Mouse (Mus musculus): Measurements from ENCODE around the gene Pde4a. TPM values are rescaled to one million over a fixed set of nuclear protein-coding genes. Genes with fewer than 3 reads are reported as not detected.

The Pde4a gene
- polyA plus RNA-seq, 1 experiment from 2014 or later: 6.7 TPM

GRCm38 (mm10) chr9:21183421-21183820 lies 17.9 kb downstream of the Pde4a start:
- DNase-seq (ENCODE audit: low spot score) (no peak), ATAC-seq (replicated peaks; ENCODE audit: low FRiP score, low TSS enrichment, low read depth) (no peak)
- H3K36me3 ChIP-seq (ENCODE audit: control insufficient read depth, insufficient read depth, low read length): no peaks in the 10 kb centered on the region
- peaks cover 5% of the 10 kb centered on the region; the same call in 1 of the 2 replicates for H3K27me3 ChIP-seq (replicated peaks; ENCODE audit: control insufficient read depth, insufficient read depth, low read length)
- no peaks in the 10 kb centered on the region; the same call in 1 of the 2 replicates for H3K4me1 ChIP-seq (replicated peaks; ENCODE audit: control insufficient read depth, insufficient read depth, low read length)
- H3K9ac ChIP-seq (ENCODE audit: low read length): no peak overlapping the region
- no peak overlapping the region for H3K27ac ChIP-seq (ENCODE audit: low read depth)
- no peaks in the 10 kb centered on the region for H3K9me3 ChIP-seq (ENCODE audit: control insufficient read depth, low read length)
- peak overlapping the region; percentile 49; the same call in 1 of the 2 replicates for H3K4me2 ChIP-seq (ENCODE audit: low read length)
- 80% methylated on average over 6 of the region's 6 CpGs for WGBS
- no peak overlapping the region for H3K4me3 ChIP-seq (ENCODE audit: low read depth, low read length)

- 8% methylated on average over 34 of the region's 34 CpGs for WGBS
- peak overlapping the region; percentile 27 for H3K4me3 ChIP-seq (ENCODE audit: low read depth, low read length)
- peak overlapping the region; percentile 49 for H3K4me2 ChIP-seq (ENCODE audit: low read length)
- no peaks in the 10 kb centered on the region for H3K9me3 ChIP-seq (ENCODE audit: control insufficient read depth, low read length)
- no peaks in the 10 kb centered on the region; the same call in 1 of the 2 replicates for H3K4me1 ChIP-seq (replicated peaks; ENCODE audit: control insufficient read depth, insufficient read depth, low read length)
- ATAC-seq (replicated peaks; ENCODE audit: low FRiP score, low TSS enrichment, low read depth) (no peak; the same call in 1 of the 2 replicates), DNase-seq (ENCODE audit: low spot score) (no peak)
- H3K36me3 ChIP-seq (ENCODE audit: control insufficient read depth, insufficient read depth, low read length): no peaks in the 10 kb centered on the region
- H3K27ac ChIP-seq (ENCODE audit: low read depth): no peak overlapping the region
- H3K27me3 ChIP-seq (replicated peaks; ENCODE audit: control insufficient read depth, insufficient read depth, low read length): peaks cover 5% of the 10 kb centered on the region; the same call in 1 of the 2 replicates
- H3K9ac ChIP-seq (ENCODE audit: low read length): 0 out of 2 replicates have a peak overlapping the region, but pooled peaks have one; percentile 20
These were observed 18.4 kb downstream of the Pde4a start for GRCm38 (mm10) chr9:21183905-21184413.

DNA sequence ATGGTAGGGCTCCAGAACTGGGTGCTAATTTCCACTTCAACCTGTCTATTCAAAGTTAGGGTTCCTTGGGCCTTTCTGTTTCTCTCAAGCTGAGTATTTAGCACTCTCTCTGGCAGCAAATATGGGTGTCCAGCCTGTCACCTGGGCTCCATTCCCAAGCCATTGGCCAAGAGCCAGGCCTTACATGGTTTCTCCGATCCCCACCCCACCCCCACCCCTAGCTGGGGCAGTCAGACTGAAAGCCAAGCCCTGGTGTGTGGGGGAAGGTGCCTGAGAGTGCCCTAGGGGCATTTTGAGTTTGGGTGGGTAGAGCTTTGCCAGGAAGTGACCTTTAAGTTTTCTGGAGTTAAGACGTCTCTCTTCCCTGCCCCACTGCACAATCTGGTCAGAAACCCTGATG lies 19.2 kb downstream of the Pde4a start:
- no peak for ATAC-seq (replicated peaks; ENCODE audit: low FRiP score, low TSS enrichment, low read depth)
- no peak overlapping the region for H3K4me2 ChIP-seq (ENCODE audit: low read length)
- 44% methylated on average over 2 of the region's 2 CpGs for WGBS
- DNase-seq (ENCODE audit: low spot score): no peak
- H3K36me3 ChIP-seq (ENCODE audit: control insufficient read depth, insufficient read depth, low read length): no peaks in the 10 kb centered on the region
- no peaks in the 10 kb centered on the region; the same call in 1 of the 2 replicates for H3K4me1 ChIP-seq (replicated peaks; ENCODE audit: control insufficient read depth, insufficient read depth, low read length)
- no peak overlapping the region for H3K9ac ChIP-seq (ENCODE audit: low read length)
- H3K9me3 ChIP-seq (ENCODE audit: control insufficient read depth, low read length): no peaks in the 10 kb centered on the region
- H3K4me3 ChIP-seq (ENCODE audit: low read depth, low read length): no peak overlapping the region
- H3K27me3 ChIP-seq (replicated peaks; ENCODE audit: control insufficient read depth, insufficient read depth, low read length): peaks cover 5% of the 10 kb centered on the region; the same call in 1 of the 2 replicates
- no peak overlapping the region for H3K27ac ChIP-seq (ENCODE audit: low read depth)

GRCm38 (mm10) chr9:21185436-21185835 lies 19.9 kb downstream of the Pde4a start:
- H3K36me3 ChIP-seq (ENCODE audit: control insufficient read depth, insufficient read depth, low read length): no peaks in the 10 kb centered on the region
- ATAC-seq (replicated peaks; ENCODE audit: low FRiP score, low TSS enrichment, low read depth): no peak
- no peak overlapping the region for H3K4me3 ChIP-seq (ENCODE audit: low read depth, low read length)
- peaks cover 5% of the 10 kb centered on the region; the same call in 1 of the 2 replicates for H3K27me3 ChIP-seq (replicated peaks; ENCODE audit: control insufficient read depth, insufficient read depth, low read length)
- no peaks in the 10 kb centered on the region for H3K9me3 ChIP-seq (ENCODE audit: control insufficient read depth, low read length)
- H3K9ac ChIP-seq (ENCODE audit: low read length): no peak overlapping the region
- DNase-seq (ENCODE audit: low spot score): no peak
- 82% methylated on average over 5 of the region's 5 CpGs for WGBS
- H3K4me2 ChIP-seq (ENCODE audit: low read length): no peak overlapping the region
- no peaks in the 10 kb centered on the region; the same call in 1 of the 2 replicates for H3K4me1 ChIP-seq (replicated peaks; ENCODE audit: control insufficient read depth, insufficient read depth, low read length)
- no peak overlapping the region for H3K27ac ChIP-seq (ENCODE audit: low read depth)

GRCm38 (mm10) chr9:21189905-21190304 lies 24.4 kb downstream of the Pde4a start:
- Histone ChIP-seq H3K27me3 (replicated peaks; ENCODE audit: control insufficient read depth, insufficient read depth, low read length) (no peaks in the 10 kb centered on the region), H3K9ac (ENCODE audit: low read length) (no peak overlapping the region), H3K27ac (ENCODE audit: low read depth) (no peak overlapping the region), H3K4me1 (replicated peaks; ENCODE audit: control insufficient read depth, insufficient read depth, low read length) (no peaks in the 10 kb centered on the region), H3K4me3 (ENCODE audit: low read depth, low read length) (no peak overlapping the region), H3K9me3 (ENCODE audit: control insufficient read depth, low read length) (no peaks in the 10 kb centered on the region), H3K36me3 (ENCODE audit: control insufficient read depth, insufficient read depth, low read length) (no peaks in the 10 kb centered on the region), H3K4me2 (ENCODE audit: low read length) (no peak overlapping the region)
- ATAC-seq (replicated peaks; ENCODE audit: low FRiP score, low TSS enrichment, low read depth) (no peak), DNase-seq (ENCODE audit: low spot score) (no peak)
- WGBS: 38% methylated on average over 7 of the region's 7 CpGs

DNA sequence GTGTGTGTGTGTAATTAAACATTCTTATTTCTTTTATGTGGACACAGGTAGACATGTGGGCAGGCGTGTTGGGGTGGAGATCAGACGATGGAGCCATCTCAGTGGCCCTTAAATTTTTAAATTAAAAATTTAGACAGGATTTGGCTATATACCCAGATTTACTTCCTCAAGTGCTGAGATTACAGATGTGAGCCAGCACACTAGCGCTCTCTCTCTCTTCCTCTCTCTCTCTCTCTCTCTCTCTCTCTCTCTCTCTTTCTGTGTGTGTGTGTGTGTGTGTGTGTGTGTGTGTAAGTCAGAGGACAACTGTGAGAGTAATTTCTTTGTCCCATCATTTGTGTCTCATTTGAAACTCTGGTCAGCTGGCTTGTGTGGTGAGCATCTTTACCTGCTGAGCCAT lies 25.2 kb downstream of the Pde4a start:
- Histone ChIP-seq H3K9me3 (ENCODE audit: control insufficient read depth, low read length) (no peaks in the 10 kb centered on the region), H3K4me2 (ENCODE audit: low read length) (no peak overlapping the region), H3K27ac (ENCODE audit: low read depth) (no peak overlapping the region), H3K36me3 (ENCODE audit: control insufficient read depth, insufficient read depth, low read length) (no peaks in the 10 kb centered on the region), H3K4me1 (replicated peaks; ENCODE audit: control insufficient read depth, insufficient read depth, low read length) (no peaks in the 10 kb centered on the region), H3K4me3 (ENCODE audit: low read depth, low read length) (no peak overlapping the region), H3K9ac (ENCODE audit: low read length) (no peak overlapping the region), H3K27me3 (replicated peaks; ENCODE audit: control insufficient read depth, insufficient read depth, low read length) (no peaks in the 10 kb centered on the region)
- ATAC-seq (replicated peaks; ENCODE audit: low FRiP score, low TSS enrichment, low read depth) (no peak), DNase-seq (ENCODE audit: low spot score) (no peak)
- 71% methylated on average over 3 of the region's 3 CpGs for WGBS

GRCm38 (mm10) chr9:21193786-21194185 lies 28.3 kb downstream of the Pde4a start:
- no peaks in the 10 kb centered on the region for H3K36me3 ChIP-seq (ENCODE audit: control insufficient read depth, insufficient read depth, low read length)
- H3K4me3 ChIP-seq (ENCODE audit: low read depth, low read length): no peak overlapping the region
- no peak overlapping the region for H3K27ac ChIP-seq (ENCODE audit: low read depth)
- ATAC-seq (replicated peaks; ENCODE audit: low FRiP score, low TSS enrichment, low read depth) (no peak), DNase-seq (ENCODE audit: low spot score) (no peak)
- no peaks in the 10 kb centered on the region; the same call in 1 of the 2 replicates for H3K4me1 ChIP-seq (replicated peaks; ENCODE audit: control insufficient read depth, insufficient read depth, low read length)
- H3K9me3 ChIP-seq (ENCODE audit: control insufficient read depth, low read length): no peaks in the 10 kb centered on the region
- no peaks in the 10 kb centered on the region for H3K27me3 ChIP-seq (replicated peaks; ENCODE audit: control insufficient read depth, insufficient read depth, low read length)
- H3K4me2 ChIP-seq (ENCODE audit: low read length): no peak overlapping the region
- H3K9ac ChIP-seq (ENCODE audit: low read length): no peak overlapping the region
- 87% methylated on average over 3 of the region's 3 CpGs for WGBS

DNA sequence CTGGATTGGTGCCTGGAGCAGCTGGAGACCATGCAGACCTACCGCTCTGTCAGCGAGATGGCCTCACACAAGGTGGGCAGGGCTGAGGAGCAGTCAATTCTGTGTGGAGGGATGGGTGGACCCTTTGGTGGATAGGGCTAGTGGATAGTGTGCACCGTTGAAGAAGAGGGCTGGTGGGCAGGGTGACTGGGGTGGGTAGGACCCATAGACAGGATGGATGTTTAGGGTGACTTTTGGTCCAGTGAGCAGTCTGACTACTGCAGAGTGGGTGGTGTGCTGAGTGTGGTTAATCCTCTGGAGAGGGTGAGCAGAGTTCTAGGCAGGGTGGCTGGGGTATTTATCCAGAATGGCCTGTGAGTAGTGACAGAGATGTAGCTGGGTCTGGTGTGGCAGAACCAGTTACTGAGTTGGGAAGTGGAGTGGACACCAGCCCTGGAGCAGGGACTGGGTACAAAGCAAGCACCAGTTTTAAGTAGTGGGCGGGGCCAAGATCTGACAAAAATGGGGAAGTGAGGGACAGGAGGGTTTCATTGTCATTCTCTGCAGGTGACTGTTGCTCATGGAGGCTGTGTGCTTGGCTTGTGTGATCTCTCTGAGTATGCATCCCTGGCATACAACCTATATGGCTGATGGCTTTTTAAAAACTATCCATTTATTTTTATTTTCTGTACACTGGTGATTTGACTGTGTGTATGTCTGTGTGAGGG lies 29.4 kb downstream of the Pde4a start:
- H3K4me2 ChIP-seq (ENCODE audit: low read length): no peak overlapping the region
- no peaks in the 10 kb centered on the region for H3K27me3 ChIP-seq (replicated peaks; ENCODE audit: control insufficient read depth, insufficient read depth, low read length)

More for the DNA sequence above, 29.4 kb downstream of the Pde4a start:
- H3K27ac ChIP-seq (ENCODE audit: low read depth): no peak overlapping the region
- no peaks in the 10 kb centered on the region; the same call in 1 of the 2 replicates for H3K4me1 ChIP-seq (replicated peaks; ENCODE audit: control insufficient read depth, insufficient read depth, low read length)
- ATAC-seq (replicated peaks; ENCODE audit: low FRiP score, low TSS enrichment, low read depth) (no peak), DNase-seq (ENCODE audit: low spot score) (no peak)
- H3K36me3 ChIP-seq (ENCODE audit: control insufficient read depth, insufficient read depth, low read length): no peaks in the 10 kb centered on the region
- no peak overlapping the region for H3K4me3 ChIP-seq (ENCODE audit: low read depth, low read length)
- no peak overlapping the region for H3K9ac ChIP-seq (ENCODE audit: low read length)
- no peaks in the 10 kb centered on the region for H3K9me3 ChIP-seq (ENCODE audit: control insufficient read depth, low read length)
- WGBS: 80% methylated on average over 4 of the region's 4 CpGs

Measured in intestine, embryonic 14.5 days (tissue).